Mouse (Mus musculus): ENCODE measurements around the gene Dnajb9.
"Not testable (repeated sequence)": the region's sequence is repeated elsewhere in the genome, so short reads cannot be mapped to it uniquely, and the experiment has no call there.

Gene Dnajb9

GRCm38 (mm10) chr12:44209824-44210752 lies at the start of gene Dnajb9:
Gene Dnajb9 (minus strand): TSS chr12:44210326.
- peak; percentile 99 for DNase-seq

GRCm38 (mm10) chr12:44248309-44248977 lies 38.3 kb upstream of the Dnajb9 start:
- DNase-seq: no peak

GRCm38 (mm10) chr12:44245739-44246138 lies 35.6 kb upstream of the Dnajb9 start:
- DNase-seq: no peak

GRCm38 (mm10) chr12:44242407-44242806 lies 32.3 kb upstream of the Dnajb9 start:
- DNase-seq: no peak

- DNase-seq: no peak
Observed at GRCm38 (mm10) chr12:44241090-44241489, 31.0 kb upstream of the Dnajb9 start.

- no peak for DNase-seq
Observed at GRCm38 (mm10) chr12:44224650-44225049, 14.5 kb upstream of the Dnajb9 start.

GRCm38 (mm10) chr12:44223044-44223443 lies 12.9 kb upstream of the Dnajb9 start:
- no peak for DNase-seq

GRCm38 (mm10) chr12:44221651-44222356 lies 11.7 kb upstream of the Dnajb9 start:
- DNase-seq: peak in 1 of 2 experiments; percentile 3

GRCm38 (mm10) chr12:44221070-44221469 lies 10.9 kb upstream of the Dnajb9 start, which contains the start of gene Pnpla8:
Gene Pnpla8 (plus strand): TSS chr12:44221370.
- DNase-seq: not testable (repeated sequence)

- DNase-seq: no peak
Observed at GRCm38 (mm10) chr12:44211555-44211954, 1.4 kb upstream of the Dnajb9 start.

GRCm38 (mm10) chr12:44209141-44209823 lies 844 bp downstream of the Dnajb9 start:
- DNase-seq: no peak

- DNase-seq: no peak
Observed at GRCm38 (mm10) chr12:44197873-44198525, 12.1 kb downstream of the Dnajb9 start.

- DNase-seq: no peak
Observed at GRCm38 (mm10) chr12:44181081-44181982, 28.8 kb downstream of the Dnajb9 start.

GRCm38 (mm10) chr12:44177038-44177355 lies 33.1 kb downstream of the Dnajb9 start:
- DNase-seq: no peak

- DNase-seq: no peak
Observed at GRCm38 (mm10) chr12:44176331-44177037, 33.6 kb downstream of the Dnajb9 start.

GRCm38 (mm10) chr12:44166949-44167348 lies 43.2 kb downstream of the Dnajb9 start:
- no peak for DNase-seq

GRCm38 (mm10) chr12:44159349-44159748 lies 50.8 kb downstream of the Dnajb9 start:
- DNase-seq: no peak
